Mouse (Mus musculus) MEL (cell line): ENCODE data around the gene Aamp. TPM values are rescaled to one million over a fixed set of nuclear protein-coding genes. Genes with fewer than 3 reads are reported as not detected.
A peak's percentile ranks its signal among the peaks of the same experiment; 100 is the strongest.

ENCODE experiments used
- DNase-seq: peaks from one replicate; pipeline ENCODE4 v3.0.0; 2011; ENCODE audit warnings: low read depth, low spot score
- H3K27ac ChIP-seq: 2 replicates; pipeline ENCODE4 v1.5.1; 2012; ENCODE audit warnings: low read depth, mild to moderate bottlenecking, control low read depth, low read length, moderate library complexity; ENCODE audit not compliant: control insufficient read depth
- H3K27me3 ChIP-seq, 2 experiments: fragments of 150-350 bp in 1 of 2; sonication (generic) in 1 of 2; 2 replicates each; pipeline ENCODE4 v1.6.1; 2012; ENCODE audit warnings: low read length in 2 of 2, mild to moderate bottlenecking in 2 of 2, improper control_type of control experiment in 1 of 2, moderate library complexity in 1 of 2; ENCODE audit not compliant: insufficient read depth in 2 of 2, control insufficient read depth in 1 of 2
- H3K36me3 ChIP-seq, 2 experiments: 2 replicates each; pipeline ENCODE4 v1.6.1; 2012 to 2014; ENCODE audit warnings: low read length in 2 of 2, improper control_type of control experiment in 1 of 2, inconsistent platforms in 1 of 2, mild to moderate bottlenecking in 1 of 2; ENCODE audit not compliant: insufficient read depth in 2 of 2, control insufficient read depth in 1 of 2
- H3K4me1 ChIP-seq, 2 experiments: fragments of 150-350 bp in 1 of 2; sonication (generic) in 1 of 2; 2 replicates each; pipeline ENCODE4 v1.6.1; 2012; ENCODE audit warnings: low read length in 2 of 2, improper control_type of control experiment in 1 of 2, mild to moderate bottlenecking in 1 of 2; ENCODE audit not compliant: insufficient read depth in 2 of 2, control insufficient read depth in 1 of 2
- H3K4me3 ChIP-seq, 2 experiments: fragments of 150-350 bp in 1 of 2; sonication (generic) in 1 of 2; 2 replicates each; pipeline ENCODE4 v1.5.1; 2012; ENCODE audit warnings: low read depth in 2 of 2, low read length in 2 of 2, mild to moderate bottlenecking in 2 of 2, moderate library complexity in 2 of 2, control low read depth in 1 of 2, improper control_type of control experiment in 1 of 2; ENCODE audit not compliant: control insufficient read depth in 1 of 2, insufficient read depth in 1 of 2
- H3K79me2 ChIP-seq: 2 replicates; pipeline ENCODE4 v1.6.1; 2012; ENCODE audit warnings: mild to moderate bottlenecking, low read length, moderate library complexity; ENCODE audit not compliant: control insufficient read depth, poor library complexity, insufficient read depth
- H3K9ac ChIP-seq: 2 replicates; pipeline ENCODE4 v1.6.1; 2012; ENCODE audit warnings: low read depth, mild to moderate bottlenecking, control low read depth, low read length, moderate library complexity; ENCODE audit not compliant: control insufficient read depth, poor library complexity, severe bottlenecking
- H3K9me3 ChIP-seq: fragments of 150-350 bp; sonication (generic); replicated peaks from 2 replicates; pipeline ENCODE4 v1.6.1; 2012; ENCODE audit warnings: mild to moderate bottlenecking, low read length, improper control_type of control experiment, moderate library complexity; ENCODE audit not compliant: insufficient read depth
- CHD2 ChIP-seq: IDR thresholded peaks from 2 replicates; pipeline ENCODE4 v1.6.1; 2011; ENCODE audit warnings: low read length, improper control_type of control experiment
- ELF1 ChIP-seq: IDR thresholded peaks from 2 replicates; pipeline ENCODE4 v1.6.1; 2014; ENCODE audit warnings: low read depth, mild to moderate bottlenecking, inconsistent platforms, low read length, improper control_type of control experiment, moderate library complexity
- EP300 ChIP-seq, 2 experiments: IDR thresholded peaks; 2 replicates each; pipeline ENCODE4 v1.6.1; 2011; ENCODE audit warnings: improper control_type of control experiment in 2 of 2, low read length in 2 of 2, low read depth in 1 of 2, mild to moderate bottlenecking in 1 of 2
- ETS1 ChIP-seq: IDR thresholded peaks from 2 replicates; pipeline ENCODE4 v1.6.1; 2012; ENCODE audit warnings: low read depth, mild to moderate bottlenecking, inconsistent platforms, low read length, improper control_type of control experiment, moderate library complexity
- HCFC1 ChIP-seq: IDR thresholded peaks from 2 replicates; pipeline ENCODE4 v1.6.1; 2012; ENCODE audit warnings: low read depth, mild to moderate bottlenecking, inconsistent platforms, low read length, improper control_type of control experiment, moderate library complexity
- JUND ChIP-seq: IDR thresholded peaks from 2 replicates; pipeline ENCODE4 v1.6.1; 2011; ENCODE audit warnings: low read depth, mild to moderate bottlenecking, improper control_type of control experiment, low read length
- KAT2A ChIP-seq: conservative IDR thresholded peaks from 2 replicates; pipeline ENCODE4 v1.6.1; 2012; ENCODE audit warnings: low read depth, low read length, improper control_type of control experiment, inconsistent platforms
- MAFK ChIP-seq: IDR thresholded peaks from 2 replicates; pipeline ENCODE4 v1.6.1; 2011; ENCODE audit warnings: low read depth, mild to moderate bottlenecking, low read length, improper control_type of control experiment, borderline replicate concordance
- MEF2A ChIP-seq: IDR thresholded peaks from 2 replicates; pipeline ENCODE4 v1.6.1; 2014; ENCODE audit warnings: low read depth, mild to moderate bottlenecking, inconsistent platforms, low read length, improper control_type of control experiment; ENCODE audit not compliant: poor library complexity, insufficient replicate concordance, severe bottlenecking; ENCODE audit errors: extremely low read depth
- MXI1 ChIP-seq: IDR thresholded peaks from 2 replicates; pipeline ENCODE4 v1.6.1; 2011; ENCODE audit warnings: mild to moderate bottlenecking, low read depth, low read length, improper control_type of control experiment
- MYC ChIP-seq: IDR thresholded peaks from 2 replicates; pipeline ENCODE4 v1.6.1; 2011; ENCODE audit warnings: low read depth, mild to moderate bottlenecking, low read length, improper control_type of control experiment, moderate library complexity
- POLR2A ChIP-seq, 2 experiments: IDR thresholded peaks; 2 replicates each; pipeline ENCODE4 v1.6.1; 2011 to 2012; ENCODE audit warnings: low read length in 2 of 2, mild to moderate bottlenecking in 2 of 2, control low read depth in 1 of 2, improper control_type of control experiment in 1 of 2, low read depth in 1 of 2, moderate library complexity in 1 of 2; ENCODE audit not compliant: control insufficient read depth in 1 of 2, insufficient read depth in 1 of 2, poor library complexity in 1 of 2
- POLR2AphosphoS2 ChIP-seq: IDR thresholded peaks from 2 replicates; pipeline ENCODE4 v1.6.1; 2011; ENCODE audit warnings: low read length, improper control_type of control experiment
- USF2 ChIP-seq, 2 experiments: IDR thresholded peaks; 2 replicates each; pipeline ENCODE4 v1.6.1; 2011 to 2012; ENCODE audit warnings: improper control_type of control experiment in 2 of 2, low read length in 2 of 2, borderline replicate concordance in 1 of 2, inconsistent platforms in 1 of 2, low read depth in 1 of 2, mild to moderate bottlenecking in 1 of 2; ENCODE audit not compliant: insufficient read depth in 1 of 2
- ZKSCAN1 ChIP-seq: IDR thresholded peaks from 2 replicates; pipeline ENCODE4 v1.6.1; 2012; ENCODE audit warnings: low read depth, mild to moderate bottlenecking, inconsistent platforms, low read length, improper control_type of control experiment, moderate library complexity
- ZNF384 ChIP-seq: IDR thresholded peaks from 2 replicates; pipeline ENCODE4 v1.6.1; 2012; ENCODE audit warnings: low read depth, mild to moderate bottlenecking, inconsistent platforms, low read length, improper control_type of control experiment
- polyA plus RNA-seq, 2 experiments: library from polyadenylated mRNA; stranded (reverse) in 1 of 2; unstranded in 1 of 2; fragments of >175 nt in 1 of 2; fragments of >200 nt in 1 of 2; gene quantifications; 2 replicates each; pipeline versions ENCODE4 v1.2.1 to v1.2.4; 2012; ENCODE audit warnings: low replicate concordance in 2 of 2, low read depth in 1 of 2; ENCODE audit not compliant: insufficient read length in 2 of 2, insufficient read depth in 1 of 2, missing spikeins in 1 of 2
- total RNA-seq: library from RNA; depleted of rRNA; stranded (reverse); fragments of 300-350 nt; gene quantifications from 2 replicates; pipeline ENCODE4 v1.2.3, GENCODE M21; 2012

The Aamp gene
- total and polyA plus RNA-seq, 3 experiments: 108 to 169 TPM; not detected in 1

- no peak for DNase-seq
These were observed 20.4 kb upstream of the Aamp start for GRCm38 (mm10) chr1:74304946-74305345.

GRCm38 (mm10) chr1:74304339-74304790 lies 19.8 kb upstream of the Aamp start:
- H3K27ac ChIP-seq: no peak overlapping the region
- no peaks in the 10 kb centered on the region for H3K27me3 ChIP-seq
- no peaks in the 10 kb centered on the region for H3K9me3 ChIP-seq
- peak overlapping the region; percentile 86 for H3K9ac ChIP-seq
- H3K4me1 ChIP-seq: peaks cover 2 to 41% of the 10 kb centered on the region in 2 experiments; a peak in 3 of 4 replicates
- TF ChIP-seq KAT2A (no peak), JUND (no peak), MEF2A (no peak)
- H3K36me3 ChIP-seq: peaks cover 0 to 30% of the 10 kb centered on the region in 2 experiments; a peak in 2 of 4 replicates
- H3K79me2 ChIP-seq: peaks cover 14% of the 10 kb centered on the region
- no peak for DNase-seq
- H3K4me3 ChIP-seq: peak overlapping the region; percentile 91 to 94

More at GRCm38 (mm10) chr1:74304946-74305345, 20.4 kb upstream of the Aamp start:
- H3K9me3 ChIP-seq: no peaks in the 10 kb centered on the region
- TF ChIP-seq CHD2 (no peak), ETS1 (no peak), MEF2A (no peak), MXI1 (no peak), USF2 (IDR thresholded peaks at IDR 0.05; ENCODE audit: borderline replicate concordance in 1 of 2, insufficient read depth in 1 of 2, low read depth in 1 of 2, low read length in 2 of 2) (no peak), KAT2A (no peak), POLR2AphosphoS2 (no peak), ZKSCAN1 (no peak), MYC (no peak), HCFC1 (no peak), MAFK (no peak), POLR2A (IDR thresholded peaks at IDR 0.05; ENCODE audit: control insufficient read depth in 1 of 2, insufficient read depth in 1 of 2, low read depth in 1 of 2, low read length in 2 of 2, poor library complexity in 1 of 2) (no peak), EP300 (IDR thresholded peaks at IDR 0.05; ENCODE audit: low read depth in 1 of 2, low read length in 2 of 2) (no peak), ZNF384 (no peak), ELF1 (no peak)
- H3K27me3 ChIP-seq: no peaks in the 10 kb centered on the region
- peaks cover 14% of the 10 kb centered on the region for H3K79me2 ChIP-seq
- peaks cover 0 to 36% of the 10 kb centered on the region in 2 experiments; a peak in 2 of 4 replicates for H3K4me1 ChIP-seq
- no peak overlapping the region for H3K4me3 ChIP-seq
- peaks cover 0 to 26% of the 10 kb centered on the region in 2 experiments; a peak in 2 of 4 replicates for H3K36me3 ChIP-seq
- H3K9ac ChIP-seq: no peak overlapping the region
- no peak overlapping the region for H3K27ac ChIP-seq
